Mouse (Mus musculus) kidney, adult 2 months (tissue): ENCODE measurements around the gene Guca1a.

Source experiments
- CTCF ChIP-seq: fragments of 200-500 bp; conservative IDR thresholded peaks from 2 replicates; pipeline ENCODE4 v1.5.1; 2011; ENCODE audit warnings: low read depth, mild to moderate bottlenecking, control low read depth, low read length, moderate library complexity, mixed read lengths; ENCODE audit not compliant: insufficient read depth, insufficient read length
- POLR2A ChIP-seq: fragments of 200-500 bp; IDR thresholded peaks from one replicate; pipeline ENCODE4 v1.6.1; 2011; ENCODE audit warnings: low read depth, low read length, control low read depth

- TF ChIP-seq CTCF (no peak), POLR2A (no peak)
Observed at GRCm38 (mm10) chr17:47441296-47442051, 41.1 kb upstream of the Guca1a start.
